Mouse (Mus musculus): ENCODE results near the gene Enkd1. TPM values are rescaled to one million over a fixed set of nuclear protein-coding genes. Genes with fewer than 3 reads are reported as not detected.
A peak's percentile ranks its signal among the peaks of the same experiment; 100 is the strongest.

The Enkd1 gene
- polyA plus RNA-seq, 1 experiment from 2014 or later = 34.9 TPM

DNA sequence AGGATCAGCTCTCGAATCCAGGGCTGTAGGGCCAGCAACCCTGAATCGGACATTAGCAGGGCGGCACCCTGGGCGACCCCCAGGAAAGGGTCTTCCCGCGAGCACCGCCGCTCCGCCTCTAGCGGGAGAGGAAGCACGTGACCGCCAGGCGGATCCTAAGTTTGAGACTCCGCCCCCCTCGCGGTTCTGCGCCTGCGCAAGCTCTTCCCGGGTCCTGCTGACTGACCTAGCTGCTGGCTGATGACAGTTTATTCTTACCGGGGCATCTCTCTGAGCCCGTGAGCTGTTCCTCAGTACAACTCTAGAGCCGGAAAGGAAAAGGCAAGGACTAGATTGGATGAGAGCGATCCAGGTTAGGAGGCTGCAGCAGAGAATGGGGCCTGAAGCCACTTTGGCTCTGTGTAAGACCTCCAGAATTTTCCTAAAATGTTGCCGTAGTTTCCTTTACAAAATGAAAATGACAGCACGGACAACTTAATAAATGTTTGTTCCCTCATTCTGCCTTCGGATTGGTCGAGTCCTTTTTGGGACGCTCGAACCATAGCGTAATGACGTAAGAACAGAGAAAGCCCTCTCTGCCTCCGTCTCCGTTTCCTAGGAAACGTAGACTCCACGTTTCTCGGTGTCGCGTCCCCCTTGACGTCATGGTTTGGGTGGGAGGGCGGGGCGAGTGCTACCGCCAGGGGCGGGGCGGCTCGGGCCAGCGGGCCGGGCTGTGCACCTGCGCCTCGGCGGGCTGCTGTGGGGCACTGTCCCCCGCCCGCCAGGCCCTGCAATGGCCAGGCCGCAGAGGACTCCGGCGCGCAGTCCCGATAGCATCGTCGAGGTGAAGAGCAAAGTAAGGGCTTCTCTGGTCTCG is 6.8 kb downstream of the Enkd1 start, which contains the start of the genes Acd and Pard6a:
TSS of gene Acd (minus strand) at position 137 of the 859 bp plus-strand sequence.
TSS of gene Pard6a (plus strand) at position 183 of the 859 bp plus-strand sequence.
- H3K36me3 ChIP-seq = peaks cover 46% of the 10 kb centered on the region
- peak within 1 kb of the TSS; percentile 92 for H3K27ac ChIP-seq
- no peaks in the 10 kb centered on the region for H3K27me3 ChIP-seq
- H3K4me2 ChIP-seq = peak within 1 kb of the TSS; percentile 96
- WGBS = under 1% methylated on average over 60 of the region's 60 CpGs
- peak within 1 kb of the TSS; percentile 73 for H3K9ac ChIP-seq (replicated peaks)
- peaks cover 23% of the 10 kb centered on the region for H3K4me1 ChIP-seq (replicated peaks)
- peak within 1 kb of the TSS; percentile 67 for H3K4me3 ChIP-seq (replicated peaks)
- no peaks in the 10 kb centered on the region for H3K9me3 ChIP-seq
- ATAC-seq (ENCODE audit: insufficient number of reproducible peaks, insufficient read depth, low FRiP score, low TSS enrichment, low read depth) = peak; percentile 66

DNA sequence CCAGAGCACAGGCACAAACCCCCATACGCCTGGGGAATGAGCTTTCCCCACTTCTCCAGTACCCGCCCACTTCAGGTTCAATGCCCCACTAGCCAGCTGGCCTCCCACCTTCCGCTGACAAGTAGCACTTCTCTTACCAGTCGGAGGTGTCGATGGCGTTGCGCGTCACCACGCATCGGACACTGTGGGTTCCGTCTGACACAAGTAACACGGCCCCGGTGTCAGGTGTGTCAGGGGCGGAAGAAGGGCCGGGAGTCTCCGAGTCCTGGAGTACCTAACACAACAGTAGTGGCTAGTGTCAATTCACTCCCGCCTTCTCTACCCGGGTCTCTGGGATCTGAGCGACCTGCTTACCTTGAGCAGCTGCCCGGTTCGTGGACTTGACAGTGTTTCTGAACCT is 7.4 kb downstream of the Enkd1 start:
- 0% methylated on average over 21 of the region's 21 CpGs for WGBS
- ATAC-seq (ENCODE audit: insufficient number of reproducible peaks, insufficient read depth, low FRiP score, low TSS enrichment, low read depth) = peak; percentile 39; the same call in 1 of the 2 replicates
- Histone ChIP-seq H3K9me3 (no peaks in the 10 kb centered on the region), H3K4me2 (peak overlapping the region; percentile 96), H3K27ac (peak overlapping the region; percentile 45; the same call in 1 of the 2 replicates), H3K4me1 (replicated peaks) (peaks cover 22% of the 10 kb centered on the region), H3K4me3 (replicated peaks) (peak overlapping the region; percentile 67), H3K9ac (replicated peaks) (peak overlapping the region; percentile 73), H3K27me3 (peaks cover 1% of the 10 kb centered on the region), H3K36me3 (peaks cover 46% of the 10 kb centered on the region)

DNA sequence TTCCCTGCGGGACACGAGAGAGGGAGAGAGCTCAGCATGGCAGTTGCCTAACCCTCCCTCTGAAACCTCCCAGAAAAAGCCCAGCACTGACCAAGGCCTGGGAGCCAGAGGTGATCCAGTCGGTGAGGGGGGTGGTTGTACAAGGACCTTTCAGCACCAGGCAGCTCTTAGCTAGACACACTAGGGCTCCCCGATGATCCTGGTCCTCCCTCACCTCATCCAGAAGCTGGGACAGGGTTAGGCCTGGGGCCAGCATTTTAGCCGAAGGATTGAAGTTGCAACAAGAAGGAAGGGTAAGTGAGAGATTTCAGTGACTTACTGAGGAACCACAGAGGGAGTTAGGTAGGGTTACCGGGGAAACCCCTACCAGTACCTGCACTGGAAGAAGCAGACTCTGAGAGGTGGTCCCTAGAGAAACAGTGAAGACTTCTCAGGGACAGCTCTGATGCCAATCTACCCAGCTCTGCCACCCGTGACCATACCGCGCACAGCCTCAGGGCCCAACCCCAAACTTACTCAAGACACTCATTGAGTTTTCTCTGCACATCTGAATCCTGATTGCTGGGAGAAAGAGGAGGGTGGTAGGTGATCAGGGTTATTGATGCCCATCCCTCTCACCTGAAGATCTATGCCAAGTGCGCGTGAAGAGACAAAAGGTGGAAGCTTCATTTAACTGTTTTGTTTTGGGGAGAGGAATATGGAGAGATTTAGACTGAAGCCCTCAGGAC is 8.4 kb downstream of the Enkd1 start:
- Histone ChIP-seq H3K9ac (replicated peaks) (peak overlapping the region; percentile 73), H3K4me1 (replicated peaks) (peaks cover 22% of the 10 kb centered on the region), H3K27me3 (peaks cover 10% of the 10 kb centered on the region), H3K9me3 (no peaks in the 10 kb centered on the region), H3K4me2 (peak overlapping the region; percentile 96), H3K36me3 (peaks cover 46% of the 10 kb centered on the region), H3K27ac (no peak overlapping the region), H3K4me3 (replicated peaks) (peak overlapping the region; percentile 67)
- ATAC-seq (ENCODE audit: insufficient number of reproducible peaks, insufficient read depth, low FRiP score, low TSS enrichment, low read depth) = no peak
- 86% methylated on average over 11 of the region's 11 CpGs for WGBS

DNA sequence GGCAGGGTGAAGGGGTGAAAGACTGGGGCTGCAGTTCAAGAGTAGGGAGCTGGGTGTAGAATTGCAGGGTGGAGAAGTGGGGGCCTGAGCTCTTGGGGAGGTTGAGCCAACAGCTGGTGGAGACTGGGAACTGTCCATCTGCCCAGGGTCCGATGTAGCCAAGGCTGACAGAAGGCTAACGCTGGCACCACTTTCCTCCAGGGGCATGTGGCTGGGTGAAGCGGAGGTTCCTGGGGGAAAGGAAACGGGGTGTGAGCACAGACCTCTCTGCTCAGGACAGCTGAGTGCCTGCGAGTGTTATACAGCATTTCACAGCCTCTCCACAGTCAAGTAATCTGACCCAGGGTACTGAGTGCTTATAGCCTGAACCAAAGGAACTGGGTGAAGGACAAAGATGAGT is 9.3 kb downstream of the Enkd1 start:
- Histone ChIP-seq H3K9ac (replicated peaks) (no peak overlapping the region), H3K36me3 (peaks cover 37% of the 10 kb centered on the region), H3K4me2 (no peak overlapping the region), H3K27ac (no peak overlapping the region), H3K27me3 (peaks cover 20% of the 10 kb centered on the region), H3K9me3 (no peaks in the 10 kb centered on the region), H3K4me1 (replicated peaks) (peaks cover 31% of the 10 kb centered on the region), H3K4me3 (replicated peaks) (no peak overlapping the region)
- WGBS = 85% methylated on average over 5 of the region's 5 CpGs
- no peak for ATAC-seq (ENCODE audit: insufficient number of reproducible peaks, insufficient read depth, low FRiP score, low TSS enrichment, low read depth)

DNA sequence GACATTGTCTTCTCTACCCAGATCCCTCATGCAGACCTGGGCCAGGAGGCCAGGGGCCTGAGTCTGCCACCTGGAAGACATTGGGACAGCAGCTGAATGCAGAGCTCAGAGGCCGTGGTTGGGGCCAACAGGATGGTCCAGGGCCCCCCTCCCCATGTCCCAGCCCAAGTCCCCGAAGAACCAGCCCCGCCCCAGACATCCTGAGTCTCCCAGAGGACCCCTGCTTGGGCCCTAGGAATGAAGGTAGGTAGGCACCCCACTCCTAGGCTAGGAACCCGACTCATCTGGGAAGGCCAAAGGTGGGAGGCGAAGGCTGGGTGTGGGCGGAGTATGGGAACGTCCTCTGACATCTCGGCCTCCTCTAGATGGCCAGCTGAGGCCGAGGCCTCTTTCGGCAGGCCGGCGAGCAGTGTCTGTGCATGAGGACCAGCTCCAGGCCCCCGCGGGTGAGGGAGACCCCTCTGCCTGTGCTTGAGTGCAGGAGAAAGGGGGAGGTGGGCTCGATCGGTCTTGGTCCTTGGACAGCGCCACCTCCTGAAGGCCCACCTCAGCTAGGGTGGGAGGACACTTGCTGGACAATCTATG is 10.7 kb downstream of the Enkd1 start:
- Histone ChIP-seq H3K9ac (replicated peaks) (no peak overlapping the region), H3K36me3 (peaks cover 24% of the 10 kb centered on the region), H3K27ac (no peak overlapping the region), H3K4me3 (replicated peaks) (no peak overlapping the region), H3K27me3 (peaks cover 25% of the 10 kb centered on the region), H3K4me1 (replicated peaks) (peaks cover 34% of the 10 kb centered on the region), H3K9me3 (0 out of 2 replicates have a peak, but pooled peaks cover 6% of the 10 kb centered on the region), H3K4me2 (no peak overlapping the region)
- 86% methylated on average over 17 of the region's 17 CpGs for WGBS
- no peak for ATAC-seq (ENCODE audit: insufficient number of reproducible peaks, insufficient read depth, low FRiP score, low TSS enrichment, low read depth)

DNA sequence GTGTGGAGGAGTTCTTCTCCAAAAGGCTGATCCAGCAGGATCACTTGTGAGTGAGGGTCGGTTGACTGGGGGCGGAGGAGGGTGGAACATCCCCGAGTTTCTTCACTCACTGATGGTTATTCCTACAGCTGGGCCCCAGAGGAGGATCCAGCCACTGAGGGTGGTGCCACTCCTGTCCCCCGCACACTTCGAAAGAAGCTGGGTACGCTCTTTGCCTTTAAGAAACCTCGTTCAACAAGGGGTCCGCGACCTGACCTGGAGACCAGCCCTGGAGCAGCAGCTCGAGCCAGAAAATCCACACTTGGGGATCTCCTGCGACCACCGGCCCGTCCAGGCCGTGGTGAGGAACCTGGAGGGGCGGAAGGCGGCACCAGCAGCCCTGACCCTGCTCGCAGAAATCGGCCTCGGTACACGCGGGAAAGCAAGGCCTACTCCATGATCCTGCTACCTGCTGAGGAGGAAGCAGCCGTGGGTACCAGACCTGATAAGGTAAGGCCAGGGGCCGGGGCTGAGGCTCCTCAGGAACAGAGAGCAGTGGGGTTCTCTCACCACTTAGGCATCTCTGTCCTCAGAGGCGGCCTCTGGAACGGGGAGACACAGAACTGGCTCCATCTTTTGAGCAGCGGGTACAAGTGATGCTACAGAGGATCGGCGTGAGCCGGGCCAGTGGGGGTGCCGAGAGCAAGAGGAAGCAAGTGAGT is 12.8 kb downstream of the Enkd1 start:
- no peak overlapping the region for H3K4me2 ChIP-seq
- 0 out of 2 replicates have a peak, but pooled peaks cover 6% of the 10 kb centered on the region for H3K9me3 ChIP-seq
- ATAC-seq (ENCODE audit: insufficient number of reproducible peaks, insufficient read depth, low FRiP score, low TSS enrichment, low read depth) = no peak
- H3K4me1 ChIP-seq (replicated peaks) = peaks cover 24% of the 10 kb centered on the region
- peaks cover 24% of the 10 kb centered on the region for H3K36me3 ChIP-seq
- H3K9ac ChIP-seq (replicated peaks) = no peak overlapping the region
- H3K27me3 ChIP-seq = peaks cover 25% of the 10 kb centered on the region
- H3K27ac ChIP-seq = no peak overlapping the region
- no peak overlapping the region for H3K4me3 ChIP-seq (replicated peaks)
- WGBS = 79% methylated on average over 30 of the region's 30 CpGs

DNA sequence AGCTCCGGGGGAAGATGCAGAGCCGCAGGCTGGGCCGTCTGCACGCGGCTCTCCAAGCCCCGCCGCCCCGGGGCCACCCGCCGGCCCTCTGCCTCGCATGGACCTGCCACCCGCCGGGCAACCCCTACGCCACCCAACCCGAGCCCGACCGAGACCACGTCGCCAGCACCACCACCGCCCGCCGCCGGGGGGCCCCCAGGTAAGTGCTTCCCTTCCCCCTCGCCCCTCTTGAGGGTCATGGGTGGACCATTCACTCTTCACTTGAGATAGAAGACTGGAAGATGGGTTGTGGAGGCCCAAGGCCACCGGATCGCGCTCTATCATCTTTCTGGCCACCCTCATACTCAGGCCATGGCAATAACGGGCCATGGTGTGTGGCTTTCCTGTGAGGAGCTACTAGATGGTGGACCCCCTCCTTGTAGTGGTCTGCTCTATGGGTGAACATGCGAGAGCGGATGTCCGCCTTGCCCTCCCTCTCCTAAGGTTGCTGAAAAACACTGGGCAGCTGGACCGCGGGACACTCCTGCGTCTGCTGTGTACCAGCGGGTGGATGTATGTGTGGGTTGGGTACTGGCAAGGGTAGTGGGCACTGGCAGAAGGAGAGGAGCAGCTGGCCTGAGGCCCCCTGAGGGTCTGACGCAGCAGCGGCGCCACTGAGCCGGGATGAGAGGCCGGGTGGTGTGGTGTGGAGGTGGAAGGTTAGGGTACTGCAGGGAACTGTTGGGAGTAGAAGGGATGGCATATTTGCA is 13.8 kb downstream of the Enkd1 start:
- Histone ChIP-seq H3K4me1 (replicated peaks) (peaks cover 14% of the 10 kb centered on the region), H3K4me2 (peak overlapping the region; percentile 94), H3K4me3 (replicated peaks) (peak overlapping the region; percentile 49), H3K36me3 (peaks cover 24% of the 10 kb centered on the region), H3K9ac (replicated peaks) (0 out of 2 replicates have a peak overlapping the region, but pooled peaks have one; percentile 27), H3K27me3 (peaks cover 33% of the 10 kb centered on the region), H3K9me3 (0 out of 2 replicates have a peak, but pooled peaks cover 6% of the 10 kb centered on the region), H3K27ac (no peak overlapping the region)
- 8% methylated on average over 40 of the region's 40 CpGs for WGBS
- 0 out of 2 replicates have a peak, but pooled peaks have one; percentile 19 for ATAC-seq (ENCODE audit: insufficient number of reproducible peaks, insufficient read depth, low FRiP score, low TSS enrichment, low read depth)

DNA sequence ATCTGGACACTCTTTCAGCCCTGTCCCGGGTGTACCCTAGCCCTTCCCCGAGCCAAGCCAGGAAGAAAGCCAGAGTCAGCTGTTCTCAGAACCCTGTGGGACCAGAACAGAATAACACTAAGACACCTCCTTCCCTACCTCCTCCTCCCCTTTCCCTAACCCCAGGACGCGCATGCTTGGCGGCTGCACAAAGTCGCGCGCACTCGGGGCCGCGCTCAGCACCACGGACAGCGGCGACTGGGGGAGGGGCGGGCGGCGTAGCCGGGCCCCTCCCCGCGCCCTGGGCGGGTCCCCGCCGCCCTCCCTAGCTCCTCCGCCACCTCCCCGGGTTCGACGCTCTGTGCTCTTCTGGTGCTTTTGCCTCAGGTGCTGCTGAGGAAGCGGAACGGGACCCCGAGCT is 14.4 kb downstream of the Enkd1 start:
- Histone ChIP-seq H3K9ac (replicated peaks) (0 out of 2 replicates have a peak overlapping the region, but pooled peaks have one; percentile 27), H3K27me3 (peaks cover 36% of the 10 kb centered on the region), H3K27ac (no peak overlapping the region), H3K36me3 (peaks cover 22% of the 10 kb centered on the region), H3K9me3 (0 out of 2 replicates have a peak, but pooled peaks cover 6% of the 10 kb centered on the region), H3K4me1 (replicated peaks) (peaks cover 14% of the 10 kb centered on the region), H3K4me3 (replicated peaks) (peak overlapping the region; percentile 49), H3K4me2 (peak overlapping the region; percentile 94)
- WGBS = 4% methylated on average over 30 of the region's 30 CpGs
- no peak for ATAC-seq (ENCODE audit: insufficient number of reproducible peaks, insufficient read depth, low FRiP score, low TSS enrichment, low read depth)

DNA sequence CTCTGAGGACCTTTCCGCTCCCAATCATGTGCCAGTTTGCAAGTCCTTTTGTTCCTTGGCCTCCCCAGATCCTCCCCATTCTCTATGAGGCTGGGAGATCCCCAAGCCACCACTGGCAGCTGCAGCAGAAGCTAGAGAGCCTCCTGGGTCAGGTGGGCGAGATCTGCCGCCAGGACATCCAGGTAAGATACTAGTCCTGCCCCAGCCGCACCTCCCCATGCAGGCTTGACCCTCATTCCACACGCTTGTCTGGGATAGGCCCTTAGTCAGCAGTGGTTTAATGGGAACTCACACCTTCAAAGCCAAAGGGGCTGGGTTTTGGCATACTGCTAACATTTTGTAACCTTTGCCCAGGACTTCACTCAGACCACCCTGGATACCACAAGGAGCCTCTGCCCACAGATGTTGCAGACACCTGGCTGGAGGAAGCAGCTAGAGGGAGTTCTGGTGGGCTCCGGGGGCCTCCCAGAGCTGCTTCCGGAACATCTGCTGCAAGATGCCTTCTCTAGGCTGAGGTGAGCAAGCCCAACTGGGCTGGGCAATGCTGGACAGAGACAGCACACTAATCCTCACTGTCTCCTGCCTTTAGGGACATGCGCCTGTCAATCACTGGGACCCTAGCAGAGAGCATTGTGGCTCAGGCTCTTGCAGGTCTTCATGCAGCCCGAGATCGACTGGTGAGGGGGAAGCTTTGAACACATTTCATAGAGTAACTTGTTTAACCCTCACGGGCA is 15.4 kb downstream of the Enkd1 start:
- Histone ChIP-seq H3K9me3 (0 out of 2 replicates have a peak, but pooled peaks cover 6% of the 10 kb centered on the region), H3K27ac (no peak overlapping the region), H3K4me2 (no peak overlapping the region), H3K9ac (replicated peaks) (no peak overlapping the region), H3K4me1 (replicated peaks) (peaks cover 14% of the 10 kb centered on the region), H3K4me3 (replicated peaks) (no peak overlapping the region), H3K36me3 (peaks cover 11% of the 10 kb centered on the region), H3K27me3 (peaks cover 36% of the 10 kb centered on the region)
- 93% methylated on average over 11 of the region's 11 CpGs for WGBS
- ATAC-seq (ENCODE audit: insufficient number of reproducible peaks, insufficient read depth, low FRiP score, low TSS enrichment, low read depth) = no peak

Data from limb, embryonic 12.5 days (tissue).